Mouse (Mus musculus) thymus, postnatal 10 days (tissue): ENCODE results near the gene Tbce.
"Not testable (repeated sequence)": the region's sequence is repeated elsewhere in the genome, so short reads cannot be mapped to it uniquely, and the experiment has no call there.

Experiments used
- DNase-seq, 2 experiments: peaks; one replicate each; pipeline ENCODE4 v3.0.0; 2021; ENCODE audit warnings: low spot score in 2 of 2

Tbce gene

DNA sequence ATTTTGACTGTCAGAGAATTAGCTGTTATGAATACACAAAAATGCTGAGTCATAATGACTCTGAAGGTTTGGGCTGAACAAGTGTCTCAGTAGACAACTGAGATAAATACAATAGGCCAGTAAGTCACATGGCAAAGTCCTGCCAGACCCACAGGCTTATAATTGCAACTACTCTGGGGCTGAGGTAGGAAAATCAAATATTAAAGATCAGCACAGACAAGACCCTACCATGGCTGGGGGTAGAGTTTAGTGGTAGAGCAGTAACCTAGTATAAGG lies 5.4 kb downstream of the Tbce start:
- no peak for DNase-seq

DNA sequence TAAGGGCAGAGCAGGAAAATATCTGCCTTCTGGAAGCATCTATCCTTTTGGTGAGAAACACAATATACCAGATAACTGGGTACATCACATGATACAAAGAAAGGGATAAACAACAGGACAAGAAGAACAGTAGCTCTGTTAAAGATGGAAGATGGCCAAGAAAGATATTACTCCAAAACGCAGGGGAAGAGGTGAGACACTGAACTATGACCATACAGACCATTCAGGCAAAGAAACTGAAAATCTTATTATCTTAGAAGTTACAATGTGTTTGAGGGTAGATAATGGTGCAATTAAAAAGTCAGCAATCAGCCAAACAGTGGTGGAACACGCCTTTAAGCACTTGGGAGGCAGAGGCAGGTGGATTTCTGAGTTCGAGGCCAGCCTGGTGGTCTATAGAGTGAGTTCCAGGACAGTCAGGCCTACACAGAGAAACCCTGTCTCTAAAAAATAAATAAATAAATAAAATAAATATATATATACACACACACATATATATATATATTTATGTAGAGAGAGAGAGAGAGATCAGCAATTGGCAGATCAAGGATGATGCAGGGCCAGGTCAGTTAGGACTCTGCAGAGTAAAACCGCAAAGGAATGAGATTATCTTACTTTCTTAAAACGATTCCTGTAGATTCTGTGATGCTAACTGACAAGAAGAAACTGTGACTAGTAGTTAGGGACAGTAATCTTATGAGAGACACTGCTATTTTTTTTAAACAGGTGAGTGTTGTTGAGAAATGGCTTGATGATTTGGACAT lies 5.9 kb downstream of the Tbce start:
- DNase-seq, result no peak

DNA sequence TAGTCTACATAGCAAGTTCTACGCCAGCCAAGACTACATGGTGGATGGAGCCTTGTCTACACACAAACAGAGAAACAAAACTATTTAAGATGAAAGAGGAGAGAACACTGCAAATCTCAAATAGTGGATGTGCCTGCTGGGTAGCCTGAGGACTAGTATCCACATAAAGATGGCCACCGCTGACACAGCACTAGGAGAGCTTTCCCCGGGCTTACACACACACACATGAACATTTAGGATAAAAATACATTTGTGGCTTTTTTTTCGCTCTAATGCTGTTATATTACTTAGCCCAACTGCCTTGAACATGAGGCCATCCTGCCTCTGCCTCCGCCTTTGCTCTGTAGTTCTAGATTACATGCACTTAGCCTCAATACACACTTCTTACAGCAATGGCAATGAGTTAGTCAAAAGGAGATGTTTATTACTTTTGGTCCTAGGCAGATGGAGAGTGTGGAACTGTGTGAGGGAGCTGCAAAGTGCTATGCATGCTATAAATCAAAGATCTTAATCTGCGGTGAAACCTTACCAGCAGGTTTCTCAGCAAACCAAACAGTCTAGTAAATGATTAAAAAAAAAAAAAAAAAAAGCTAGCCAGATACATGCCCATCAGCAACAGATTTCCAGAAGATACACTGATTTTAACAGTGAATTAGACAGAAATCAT lies 13.2 kb downstream of the Tbce start:
- no peak for DNase-seq

DNA sequence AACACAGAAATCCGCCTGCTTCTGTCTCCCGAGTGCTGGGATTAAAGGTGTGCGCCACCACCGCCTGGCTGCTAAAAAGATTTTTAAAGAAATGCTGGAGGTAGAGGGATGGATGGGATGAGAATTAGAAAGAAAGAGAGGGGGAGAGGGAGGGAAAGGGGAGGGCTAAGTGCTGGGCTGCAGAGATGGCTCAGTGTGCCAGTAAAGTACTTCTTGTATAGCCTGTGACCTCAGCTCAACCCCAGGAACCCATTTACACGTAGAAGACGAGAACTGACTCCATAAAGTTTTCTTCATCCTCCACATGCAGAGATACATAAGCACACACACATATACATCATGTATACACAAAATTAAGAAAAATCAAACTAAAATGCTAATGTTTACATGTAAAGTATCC lies 13.9 kb downstream of the Tbce start:
- no peak for DNase-seq

DNA sequence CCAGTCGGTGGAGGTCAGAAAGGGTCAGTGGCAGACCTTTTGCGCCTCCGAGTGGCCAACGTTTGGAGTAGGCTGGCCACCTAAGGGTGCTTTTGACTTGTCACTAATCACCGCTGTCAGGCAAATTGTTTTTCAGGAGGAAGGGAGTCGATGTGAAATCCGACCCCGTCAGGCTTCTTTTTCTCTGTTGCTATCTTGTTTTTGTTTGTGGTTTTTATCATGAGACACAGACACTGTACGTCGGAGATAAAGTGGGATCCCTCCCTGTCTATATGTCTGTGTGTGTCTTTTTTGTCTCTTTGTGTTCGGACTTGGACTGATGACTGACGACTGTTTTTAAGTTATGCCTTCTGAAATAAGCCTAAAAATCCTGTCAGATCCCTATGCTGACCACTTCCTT lies 18.0 kb downstream of the Tbce start:
- DNase-seq, result not testable (repeated sequence)

DNA sequence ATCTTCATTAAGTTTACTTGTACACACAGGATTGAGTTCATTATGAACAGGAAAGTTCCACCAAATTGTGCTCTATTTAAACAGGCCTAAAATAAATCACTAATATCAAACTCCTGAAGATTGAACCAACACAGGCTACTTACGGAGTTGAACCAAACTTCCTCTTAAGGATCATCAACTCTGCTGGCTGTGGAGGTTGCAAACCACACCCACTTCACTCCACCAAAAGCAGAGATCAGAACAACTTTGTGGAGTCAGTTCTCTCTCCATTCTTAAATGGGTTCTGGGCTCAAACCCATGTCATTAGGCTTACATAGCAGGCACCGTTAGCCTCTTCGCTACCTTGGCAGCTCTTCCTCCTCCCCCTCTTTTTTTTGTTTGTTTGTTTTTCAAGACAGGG lies 20.6 kb downstream of the Tbce start:
- DNase-seq, result no peak

DNA sequence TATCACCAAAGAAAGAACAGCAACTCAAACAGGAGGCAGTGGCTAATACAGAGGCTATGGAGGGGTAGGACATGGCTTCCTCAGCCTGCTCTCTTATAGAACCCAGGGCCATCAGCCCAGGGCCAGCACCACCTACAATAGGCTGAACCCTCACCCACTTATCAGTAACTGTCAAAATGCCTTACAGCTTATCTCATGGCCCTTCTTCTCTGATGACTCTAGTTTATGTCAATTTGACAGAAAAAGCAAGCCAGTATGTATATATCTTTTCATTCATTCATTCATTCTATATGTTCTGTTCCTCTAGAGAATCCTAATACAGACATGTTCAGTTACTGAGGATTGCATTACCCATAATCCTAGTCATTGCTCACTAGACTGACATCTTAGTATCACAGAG lies 21.2 kb downstream of the Tbce start:
- no peak for DNase-seq

DNA sequence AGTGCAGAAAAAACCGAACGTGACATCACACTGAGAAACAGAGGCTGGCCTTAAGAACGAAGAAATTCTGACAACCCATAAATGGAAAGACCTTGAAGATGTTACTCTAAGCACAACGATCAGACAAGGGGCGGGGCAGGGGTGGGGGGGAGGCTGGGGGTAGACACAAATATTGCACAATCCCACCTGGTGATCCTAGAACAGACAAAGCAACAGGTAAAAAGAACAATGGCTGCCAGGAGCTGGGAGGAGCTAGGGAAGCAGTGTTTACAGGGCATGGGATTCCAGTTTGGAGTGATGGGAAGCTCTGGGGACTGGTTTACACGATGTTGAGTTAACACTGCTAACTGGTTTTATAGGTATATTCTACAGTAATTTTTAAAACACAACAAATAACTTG lies 23.8 kb downstream of the Tbce start:
- DNase-seq, result no peak

DNA sequence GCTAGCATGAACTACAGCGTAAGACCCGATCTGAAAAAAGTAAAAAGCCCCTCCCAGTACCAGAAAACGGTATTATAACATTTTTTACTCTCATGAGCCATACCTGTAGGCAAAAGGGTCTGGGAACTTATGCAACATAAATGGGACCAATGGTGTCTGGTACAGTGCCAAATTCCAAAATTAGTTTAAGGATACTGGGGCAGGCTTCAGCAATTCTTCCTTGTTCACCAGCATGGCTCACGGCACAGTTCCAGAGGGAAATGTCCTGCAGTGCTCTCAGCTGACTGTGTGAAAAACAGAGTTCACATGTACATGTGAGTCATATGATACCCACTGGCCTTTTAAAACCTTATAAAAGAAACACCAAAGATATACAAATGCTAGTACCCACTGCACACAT lies 24.9 kb downstream of the Tbce start:
- DNase-seq, result no peak

DNA sequence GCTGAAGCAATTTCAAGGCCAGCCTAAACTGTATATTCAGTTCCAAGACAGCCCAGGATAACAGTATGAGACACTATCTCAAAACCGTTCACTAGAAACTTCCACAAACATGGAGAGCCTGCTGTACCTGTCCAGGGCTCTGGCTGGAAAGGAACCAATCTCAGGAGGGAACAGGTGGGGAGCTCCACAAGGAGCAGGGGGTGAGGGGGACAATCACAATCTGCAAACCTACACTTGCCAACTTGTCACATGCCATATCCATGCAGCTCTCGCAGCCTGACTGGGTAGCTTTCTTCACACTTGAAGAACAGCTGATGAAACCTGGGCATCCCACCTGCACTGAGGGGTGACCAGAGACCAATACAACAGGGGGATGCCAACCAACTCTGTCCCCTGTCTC lies 25.4 kb downstream of the Tbce start:
- DNase-seq, result no peak

DNA sequence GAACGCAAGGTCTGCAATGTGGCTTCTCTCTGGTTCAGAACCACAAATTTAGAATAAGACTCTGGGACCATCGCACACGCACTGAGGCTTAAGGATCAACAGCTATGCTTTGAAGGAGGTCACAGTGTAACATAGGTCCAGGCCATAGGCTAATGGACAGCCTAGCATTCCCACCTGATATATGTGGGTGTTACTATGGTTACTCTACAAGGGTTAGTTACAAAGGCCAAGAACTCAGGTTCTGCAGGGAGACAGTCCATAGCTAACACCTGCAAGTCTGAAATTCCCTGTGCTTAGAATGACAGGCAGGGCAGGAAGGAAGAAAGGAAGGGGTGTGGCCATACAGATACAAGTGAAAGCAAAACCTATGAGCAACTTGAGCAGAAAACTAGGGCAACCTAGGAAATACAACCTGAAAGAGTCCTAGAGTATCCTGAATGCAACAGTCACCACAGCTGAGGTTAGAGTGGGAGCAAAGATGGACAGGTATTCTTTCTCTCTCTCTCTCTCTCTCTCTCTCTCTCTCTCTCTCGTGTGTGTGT lies 27.9 kb downstream of the Tbce start:
- no peak for DNase-seq

DNA sequence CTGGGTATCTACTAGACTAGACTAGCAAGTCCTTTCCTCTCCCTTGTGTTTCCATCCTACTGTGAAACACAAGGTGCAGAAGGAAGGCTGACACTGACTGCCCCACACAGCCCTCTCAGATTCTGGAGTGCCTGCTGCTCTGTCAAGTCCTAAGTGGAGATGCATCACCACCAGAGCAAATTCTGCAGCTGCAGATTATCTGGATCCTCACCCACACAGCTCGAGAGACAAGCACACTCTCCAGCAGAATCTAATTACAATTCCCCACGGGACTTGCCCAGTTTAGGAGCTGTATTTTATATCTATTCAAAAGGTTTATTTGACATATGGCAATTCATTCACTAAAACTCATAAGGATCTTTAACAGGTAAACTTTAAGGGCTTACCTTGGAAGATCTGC lies 33.4 kb downstream of the Tbce start:
- DNase-seq, result no peak

DNA sequence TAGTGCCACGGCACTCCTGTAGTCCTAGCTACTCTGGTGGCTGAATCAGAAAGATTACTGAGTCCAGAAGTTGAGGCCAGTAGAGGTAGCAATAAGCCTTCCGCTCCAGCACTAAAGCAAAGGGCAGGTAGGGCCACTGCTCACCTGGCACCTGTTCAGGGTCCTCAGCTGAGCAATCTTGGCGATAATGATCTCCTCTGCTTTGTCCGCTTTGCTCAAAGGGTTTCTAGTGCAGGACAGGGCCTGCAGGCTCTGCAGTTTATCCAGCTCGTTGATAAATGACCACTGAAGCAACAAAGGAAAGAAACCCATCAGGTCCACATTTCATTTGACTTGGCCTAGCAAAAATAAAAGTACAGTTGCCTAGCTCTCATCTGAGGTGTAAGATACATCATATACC lies 34.4 kb downstream of the Tbce start:
- DNase-seq, result no peak

DNA sequence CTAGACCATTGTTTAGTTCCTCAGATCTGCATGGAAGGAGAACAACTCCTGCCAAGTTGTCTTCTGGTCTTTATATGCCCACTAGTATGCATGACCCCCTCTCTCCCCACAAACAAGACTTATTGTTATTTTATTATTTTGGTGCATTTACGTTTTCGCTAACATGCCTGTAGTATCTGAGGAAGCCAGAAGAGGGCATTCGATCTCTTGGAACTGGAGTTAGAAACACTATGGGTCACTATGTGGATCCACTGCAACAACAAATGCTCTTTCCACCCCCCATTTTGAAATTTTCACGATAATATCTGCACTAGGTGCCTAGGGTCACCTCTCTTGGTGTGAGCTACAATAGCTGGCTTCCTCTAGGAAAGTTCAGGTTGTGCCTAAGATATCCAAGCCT lies 35.4 kb downstream of the Tbce start:
- no peak for DNase-seq

DNA sequence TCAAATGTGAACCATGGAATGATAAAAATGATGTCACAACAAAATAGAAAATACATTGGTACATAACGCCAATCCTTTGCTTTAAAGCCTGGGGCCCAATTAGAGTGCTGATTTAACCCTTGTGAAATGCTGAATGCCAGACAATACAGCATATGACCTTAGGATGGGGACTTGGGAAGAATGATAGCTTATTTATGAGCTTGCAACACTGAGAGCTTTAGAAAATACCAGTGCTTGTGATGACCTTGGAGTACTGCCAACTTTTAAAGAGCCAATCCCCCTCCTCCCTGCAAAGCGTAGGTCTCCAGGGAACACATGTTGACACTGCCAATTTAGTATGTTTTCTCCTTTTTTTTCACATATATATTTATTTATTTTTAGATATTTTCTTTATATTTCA lies 36.7 kb downstream of the Tbce start:
- DNase-seq, result no peak

DNA sequence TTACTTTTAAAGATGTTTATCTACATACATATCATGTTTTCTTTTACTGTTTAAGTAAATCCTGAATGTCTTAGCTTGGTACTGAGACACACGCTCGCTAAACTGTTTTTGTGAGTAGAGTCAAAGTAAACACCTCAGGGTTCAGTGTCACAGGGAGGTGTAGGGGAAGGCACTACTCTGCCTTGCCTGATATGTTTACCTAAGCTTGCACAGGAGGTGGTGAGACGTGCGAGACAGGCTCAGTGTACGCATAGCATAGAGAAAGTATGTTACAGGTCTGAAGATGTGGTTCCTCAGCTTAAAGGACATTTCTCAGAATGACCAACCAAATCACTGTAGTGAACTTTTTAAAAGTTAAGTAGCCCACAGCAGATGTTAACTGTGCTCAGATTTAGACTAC lies 42.0 kb downstream of the Tbce start:
- DNase-seq, result no peak

DNA sequence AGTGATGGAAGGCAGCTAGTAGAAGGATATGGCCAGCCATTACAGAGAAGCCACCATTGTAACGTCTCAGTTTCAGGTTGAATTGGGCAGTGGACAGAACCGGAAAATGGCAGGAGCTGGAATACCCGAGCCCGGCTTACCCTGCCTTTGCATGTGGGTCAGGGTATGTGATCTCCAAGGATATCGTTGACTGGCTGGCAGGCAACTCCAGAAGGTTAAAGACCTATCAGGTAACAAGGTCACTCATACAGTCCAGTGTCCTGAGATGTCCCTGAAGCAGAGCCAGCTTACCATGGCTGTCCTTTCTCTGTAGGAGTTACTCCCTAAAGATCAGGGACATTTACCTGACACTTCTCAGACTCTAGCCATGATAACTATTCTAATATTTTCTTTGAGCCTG lies 44.4 kb downstream of the Tbce start:
- no peak for DNase-seq

DNA sequence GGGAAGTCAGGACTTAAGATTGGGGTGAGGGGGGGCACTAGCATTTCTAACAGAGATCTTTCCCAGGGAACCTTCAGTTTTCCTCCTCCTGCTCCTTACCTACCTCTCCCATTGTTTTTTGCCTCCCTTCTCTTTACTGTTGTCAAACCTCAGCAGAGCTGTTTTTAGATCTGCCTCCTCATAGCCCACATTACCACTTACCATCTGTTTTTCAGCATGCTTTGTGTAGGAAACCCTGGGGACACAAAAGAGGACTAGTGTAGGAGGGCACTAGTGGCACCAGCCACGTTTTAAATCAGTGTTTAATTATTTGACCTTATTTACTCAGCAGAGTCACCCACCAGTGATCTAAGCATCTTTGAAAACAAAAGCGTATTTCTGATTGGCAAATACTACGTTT lies 46.4 kb downstream of the Tbce start:
- no peak for DNase-seq

DNA sequence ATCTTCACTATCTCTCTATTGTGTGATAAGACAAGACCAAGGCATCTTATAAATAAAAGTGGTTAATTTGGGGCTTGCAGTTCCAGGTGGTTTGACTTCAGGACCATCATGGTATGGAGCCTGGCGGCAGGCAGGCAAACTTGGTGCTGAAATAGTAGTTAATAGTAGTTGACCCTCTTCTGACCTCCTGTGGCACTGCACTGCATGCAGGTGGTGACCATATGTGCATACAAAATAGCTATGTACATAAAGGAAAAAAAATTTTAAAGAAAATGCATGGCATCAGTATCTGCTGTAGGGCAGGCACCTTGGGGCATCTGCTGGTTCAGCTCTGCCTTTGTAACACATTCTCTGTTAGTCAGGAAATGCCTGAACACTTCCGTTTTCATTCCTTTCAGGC lies 49.0 kb downstream of the Tbce start:
- DNase-seq, result no peak

DNA sequence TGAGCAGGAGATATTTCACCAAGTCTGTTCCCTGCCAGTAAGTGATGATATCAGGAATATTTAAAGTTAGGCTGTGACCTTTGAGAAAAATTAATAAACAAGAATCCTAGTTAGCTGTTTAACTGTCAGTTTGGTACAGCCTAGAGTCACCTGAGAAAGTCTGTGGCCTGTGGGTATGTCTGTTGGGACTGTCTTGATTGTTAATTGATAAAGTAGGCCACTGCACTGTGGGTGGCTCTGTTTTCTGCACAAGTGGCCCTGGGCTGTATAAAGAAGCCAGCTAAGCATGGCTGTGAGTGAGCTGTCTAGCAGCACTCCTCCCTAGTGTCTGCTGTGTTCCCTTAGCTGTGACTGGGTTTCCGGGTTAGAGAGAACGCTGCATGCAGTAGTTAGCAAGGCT lies 50.3 kb downstream of the Tbce start:
- no peak for DNase-seq

DNA sequence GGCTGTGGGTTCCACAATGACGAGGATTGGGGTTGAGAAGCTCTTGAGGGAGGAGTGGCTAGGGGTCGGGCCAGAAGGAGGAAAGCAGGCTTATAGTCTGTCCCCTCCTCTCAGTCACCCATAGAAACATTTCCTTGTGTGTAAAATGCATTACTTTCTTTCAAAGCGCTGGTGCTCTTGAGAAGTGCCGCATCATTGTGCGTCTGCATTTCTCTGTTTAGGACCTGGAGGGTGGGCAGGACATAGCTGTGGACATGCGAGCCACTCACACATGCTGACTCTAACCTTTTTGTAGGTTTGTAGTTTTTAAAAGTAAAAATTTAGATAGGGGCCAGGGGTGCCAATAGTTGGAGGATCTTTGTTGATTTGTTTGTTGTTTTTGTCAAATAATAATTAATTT lies 55.9 kb downstream of the Tbce start:
- DNase-seq, result no peak

DNA sequence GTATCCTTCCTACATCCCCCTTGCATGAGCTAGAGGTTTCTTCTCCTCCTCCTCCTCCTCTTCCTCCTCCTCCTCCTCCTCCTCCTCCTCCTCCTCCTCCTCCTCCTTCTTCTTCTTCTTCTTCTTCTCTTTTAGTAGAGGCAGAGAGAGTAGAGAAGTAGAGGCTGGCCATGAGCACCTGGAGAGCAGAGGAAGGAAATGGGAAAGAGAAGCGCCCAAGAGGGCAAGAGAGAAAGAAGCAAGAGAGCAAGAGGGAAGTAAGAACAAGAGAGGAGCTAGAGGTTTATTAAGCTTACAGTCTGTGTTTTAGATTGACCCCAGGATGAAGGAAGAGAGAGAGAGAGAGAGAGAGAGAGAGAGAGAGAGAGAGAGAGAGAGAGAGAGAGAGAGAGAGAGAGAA lies 57.6 kb downstream of the Tbce start:
- not testable (repeated sequence) for DNase-seq

DNA sequence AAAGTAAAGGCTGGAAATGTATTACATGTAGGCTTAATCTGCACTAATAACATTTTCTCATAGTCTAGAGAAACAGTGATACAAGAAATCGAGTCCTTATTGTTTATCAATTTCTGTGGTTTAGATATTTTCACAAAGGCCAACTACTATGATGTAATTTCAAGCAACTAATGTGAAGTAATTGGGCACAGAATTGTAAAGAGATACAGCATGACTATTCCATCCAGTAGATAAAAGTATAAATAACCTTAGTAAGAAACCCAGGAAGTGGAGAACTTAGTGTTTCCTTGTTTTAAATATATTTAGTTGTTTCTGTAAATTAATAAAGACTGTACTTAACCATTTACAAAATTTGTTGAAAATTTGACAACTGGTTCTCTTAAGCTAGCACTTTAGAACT lies 69.6 kb downstream of the Tbce start:
- DNase-seq, result no peak

DNA sequence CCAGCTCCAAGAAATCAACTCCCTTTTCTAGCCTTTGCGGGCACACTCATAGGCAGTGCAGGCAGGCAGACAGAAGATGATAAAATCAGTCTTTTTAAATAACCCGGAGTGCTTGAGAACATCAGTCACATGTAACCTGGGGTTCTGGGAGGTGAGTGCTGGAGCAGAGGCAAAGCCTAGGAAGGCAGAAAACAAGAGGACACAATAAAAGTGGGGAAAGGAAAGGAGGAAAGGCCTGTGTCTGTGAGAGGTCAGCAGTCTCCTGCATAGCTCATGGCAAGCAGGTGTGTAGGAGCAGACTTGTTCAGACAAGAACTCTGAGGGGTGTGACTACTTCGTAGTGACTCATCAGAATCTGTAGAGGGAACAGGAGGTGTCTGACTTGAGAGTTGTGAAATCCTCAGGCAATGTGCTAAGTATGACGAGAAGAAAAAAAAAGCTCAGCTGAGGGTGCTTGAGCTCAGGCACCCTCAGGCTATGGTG lies 70.8 kb downstream of the Tbce start:
- DNase-seq, result no peak
